Mouse (Mus musculus): ENCODE measurements around the gene Hk2. TPM values are rescaled to one million over a fixed set of nuclear protein-coding genes. Genes with fewer than 3 reads are reported as not detected.

The Hk2 gene
- polyA plus RNA-seq, 1 experiment from 2014 or later = 25.4 TPM

- Histone ChIP-seq H3K4me3 (no peak overlapping the region), H3K4me2 (no peak overlapping the region), H3K36me3 (peaks cover 14% of the 10 kb centered on the region), H3K27ac (0 out of 2 replicates have a peak overlapping the region, but pooled peaks have one; percentile 2), H3K4me1 (0 out of 2 replicates have a peak, but pooled peaks cover 5% of the 10 kb centered on the region), H3K9me3 (no peaks in the 10 kb centered on the region), H3K27me3 (no peaks in the 10 kb centered on the region), H3K9ac (no peak overlapping the region)
- ATAC-seq (ENCODE audit: insufficient number of reproducible peaks, low FRiP score, low TSS enrichment, low read depth) = no peak
- WGBS = 84% methylated on average over 14 of the region's 14 CpGs
Measured at GRCm38 (mm10) chr6:82753638-82754361, 20.5 kb downstream of the Hk2 start.

GRCm38 (mm10) chr6:82753061-82753460 is 21.2 kb downstream of the Hk2 start:
- no peak overlapping the region for H3K9ac ChIP-seq
- no peak overlapping the region for H3K4me2 ChIP-seq
- H3K27ac ChIP-seq = 0 out of 2 replicates have a peak overlapping the region, but pooled peaks have one; percentile 2
- H3K4me3 ChIP-seq = no peak overlapping the region
- H3K9me3 ChIP-seq = no peaks in the 10 kb centered on the region
- no peaks in the 10 kb centered on the region for H3K27me3 ChIP-seq
- peaks cover 21% of the 10 kb centered on the region for H3K36me3 ChIP-seq
- ATAC-seq (ENCODE audit: insufficient number of reproducible peaks, low FRiP score, low TSS enrichment, low read depth) = no peak
- 53% methylated on average over 11 of the region's 11 CpGs for WGBS
- H3K4me1 ChIP-seq = 0 out of 2 replicates have a peak, but pooled peaks cover 5% of the 10 kb centered on the region

GRCm38 (mm10) chr6:82751791-82752190 is 22.5 kb downstream of the Hk2 start:
- Histone ChIP-seq H3K27ac (no peak overlapping the region), H3K9me3 (no peaks in the 10 kb centered on the region), H3K27me3 (no peaks in the 10 kb centered on the region), H3K4me2 (no peak overlapping the region), H3K4me1 (0 out of 2 replicates have a peak, but pooled peaks cover 5% of the 10 kb centered on the region), H3K36me3 (peaks cover 21% of the 10 kb centered on the region), H3K4me3 (no peak overlapping the region), H3K9ac (no peak overlapping the region)
- ATAC-seq (ENCODE audit: insufficient number of reproducible peaks, low FRiP score, low TSS enrichment, low read depth) = no peak
- 94% methylated on average over 7 of the region's 7 CpGs for WGBS

GRCm38 (mm10) chr6:82751031-82751430 is 23.2 kb downstream of the Hk2 start:
- Histone ChIP-seq H3K27ac (no peak overlapping the region), H3K4me1 (0 out of 2 replicates have a peak, but pooled peaks cover 5% of the 10 kb centered on the region), H3K36me3 (peaks cover 21% of the 10 kb centered on the region), H3K9me3 (no peaks in the 10 kb centered on the region), H3K4me2 (no peak overlapping the region), H3K9ac (no peak overlapping the region), H3K27me3 (no peaks in the 10 kb centered on the region), H3K4me3 (no peak overlapping the region)
- no peak for ATAC-seq (ENCODE audit: insufficient number of reproducible peaks, low FRiP score, low TSS enrichment, low read depth)
- WGBS = 88% methylated on average over 11 of the region's 11 CpGs

- Histone ChIP-seq H3K27me3 (no peaks in the 10 kb centered on the region), H3K9me3 (no peaks in the 10 kb centered on the region), H3K4me2 (no peak overlapping the region), H3K27ac (no peak overlapping the region), H3K36me3 (peaks cover 21% of the 10 kb centered on the region), H3K4me3 (no peak overlapping the region), H3K9ac (no peak overlapping the region), H3K4me1 (0 out of 2 replicates have a peak, but pooled peaks cover 5% of the 10 kb centered on the region)
- ATAC-seq (ENCODE audit: insufficient number of reproducible peaks, low FRiP score, low TSS enrichment, low read depth) = no peak
- WGBS = 60% methylated on average over 2 of the region's 2 CpGs
Measured at GRCm38 (mm10) chr6:82750063-82750462, 24.2 kb downstream of the Hk2 start.

- Histone ChIP-seq H3K27me3 (no peaks in the 10 kb centered on the region), H3K9ac (no peak overlapping the region), H3K36me3 (peaks cover 31% of the 10 kb centered on the region), H3K4me2 (no peak overlapping the region), H3K4me3 (no peak overlapping the region), H3K4me1 (0 out of 2 replicates have a peak, but pooled peaks cover 4% of the 10 kb centered on the region), H3K27ac (no peak overlapping the region), H3K9me3 (no peaks in the 10 kb centered on the region)
- ATAC-seq (ENCODE audit: insufficient number of reproducible peaks, low FRiP score, low TSS enrichment, low read depth) = no peak
- 86% methylated on average over 9 of the region's 9 CpGs for WGBS
Measured at GRCm38 (mm10) chr6:82748106-82748672, 26.1 kb downstream of the Hk2 start.

GRCm38 (mm10) chr6:82747085-82747484 is 27.2 kb downstream of the Hk2 start:
- Histone ChIP-seq H3K36me3 (peaks cover 36% of the 10 kb centered on the region), H3K4me2 (no peak overlapping the region), H3K4me1 (no peaks in the 10 kb centered on the region), H3K4me3 (no peak overlapping the region), H3K9ac (no peak overlapping the region), H3K9me3 (no peaks in the 10 kb centered on the region), H3K27me3 (no peaks in the 10 kb centered on the region), H3K27ac (no peak overlapping the region)
- 60% methylated on average over 5 of the region's 5 CpGs for WGBS
- no peak for ATAC-seq (ENCODE audit: insufficient number of reproducible peaks, low FRiP score, low TSS enrichment, low read depth)

- Histone ChIP-seq H3K27ac (no peak overlapping the region), H3K4me2 (no peak overlapping the region), H3K9me3 (no peaks in the 10 kb centered on the region), H3K9ac (no peak overlapping the region), H3K27me3 (no peaks in the 10 kb centered on the region), H3K4me1 (peaks cover 4% of the 10 kb centered on the region; the same call in 1 of the 2 replicates), H3K36me3 (peaks cover 33% of the 10 kb centered on the region), H3K4me3 (no peak overlapping the region)
- WGBS = 82% methylated on average over 9 of the region's 9 CpGs
- ATAC-seq (ENCODE audit: insufficient number of reproducible peaks, low FRiP score, low TSS enrichment, low read depth) = no peak
Measured at GRCm38 (mm10) chr6:82744553-82744952, 29.7 kb downstream of the Hk2 start.

- no peak overlapping the region; the same call in 1 of the 2 replicates for H3K27ac ChIP-seq
- WGBS = 77% methylated on average over 5 of the region's 5 CpGs
- peaks cover 49% of the 10 kb centered on the region for H3K36me3 ChIP-seq
- H3K4me3 ChIP-seq = no peak overlapping the region
- H3K4me2 ChIP-seq = no peak overlapping the region
- H3K4me1 ChIP-seq = peaks cover 4% of the 10 kb centered on the region; the same call in 1 of the 2 replicates
- H3K27me3 ChIP-seq = no peaks in the 10 kb centered on the region
- H3K9me3 ChIP-seq = no peaks in the 10 kb centered on the region
- no peak for ATAC-seq (ENCODE audit: insufficient number of reproducible peaks, low FRiP score, low TSS enrichment, low read depth)
- no peak overlapping the region for H3K9ac ChIP-seq
Measured at GRCm38 (mm10) chr6:82741518-82741880, 32.8 kb downstream of the Hk2 start.

- peaks cover 4% of the 10 kb centered on the region; the same call in 1 of the 2 replicates for H3K4me1 ChIP-seq
- no peak overlapping the region for H3K4me3 ChIP-seq
- 81% methylated on average over 8 of the region's 8 CpGs for WGBS
- no peaks in the 10 kb centered on the region for H3K27me3 ChIP-seq
- no peak overlapping the region; the same call in 1 of the 2 replicates for H3K27ac ChIP-seq
- no peak overlapping the region for H3K4me2 ChIP-seq
- no peak for ATAC-seq (ENCODE audit: insufficient number of reproducible peaks, low FRiP score, low TSS enrichment, low read depth)
- peaks cover 54% of the 10 kb centered on the region for H3K36me3 ChIP-seq
- H3K9ac ChIP-seq = no peak overlapping the region
- H3K9me3 ChIP-seq = no peaks in the 10 kb centered on the region
Measured at GRCm38 (mm10) chr6:82740868-82741517, 33.3 kb downstream of the Hk2 start.

- Histone ChIP-seq H3K36me3 (peaks cover 57% of the 10 kb centered on the region), H3K27ac (no peak overlapping the region), H3K4me2 (no peak overlapping the region; the same call in 1 of the 2 replicates)
Measured at GRCm38 (mm10) chr6:82740269-82740668, 34.0 kb downstream of the Hk2 start.

More at GRCm38 (mm10) chr6:82740269-82740668, 34.0 kb downstream of the Hk2 start:
- no peak overlapping the region for H3K4me3 ChIP-seq
- H3K4me1 ChIP-seq = peaks cover 4% of the 10 kb centered on the region; the same call in 1 of the 2 replicates
- no peak overlapping the region for H3K9ac ChIP-seq
- H3K9me3 ChIP-seq = no peaks in the 10 kb centered on the region
- no peaks in the 10 kb centered on the region for H3K27me3 ChIP-seq
- 25% methylated on average over 6 of the region's 6 CpGs for WGBS
- ATAC-seq (ENCODE audit: insufficient number of reproducible peaks, low FRiP score, low TSS enrichment, low read depth) = no peak
